Mouse (Mus musculus) embryonic fibroblast, embryonic 13.5 days (primary cell): ENCODE results near the gene U2surp.

Source experiments
- CTCF ChIP-seq: IDR thresholded peaks from 2 replicates; pipeline ENCODE4 v1.5.1; 2011; ENCODE audit warnings: mild to moderate bottlenecking, control low read depth, low read length, moderate library complexity, borderline replicate concordance; ENCODE audit not compliant: insufficient read depth
- POLR2A ChIP-seq: IDR thresholded peaks from 2 replicates; pipeline ENCODE4 v1.6.1; 2011; ENCODE audit warnings: low read depth, mild to moderate bottlenecking, control low read depth, low read length, moderate library complexity

DNA sequence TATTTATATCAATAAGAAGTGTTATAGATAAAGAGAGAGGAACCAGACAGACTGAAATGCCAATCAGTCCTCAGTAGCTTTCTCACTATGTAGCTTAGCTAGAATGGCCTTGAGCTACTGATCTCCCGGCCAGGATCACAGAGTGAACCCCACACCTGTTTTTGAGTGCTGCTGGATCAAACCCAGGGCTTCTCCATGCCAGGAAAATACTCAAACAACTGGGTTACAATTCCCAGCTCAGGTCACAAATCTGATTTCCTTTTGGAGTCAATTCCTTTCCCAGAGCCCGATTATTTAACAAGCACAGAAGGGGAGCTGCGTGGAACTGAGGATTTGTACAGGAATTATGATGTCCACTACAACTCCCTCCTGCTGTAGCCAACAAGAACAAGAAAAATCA lies 31.8 kb downstream of the U2surp start:
- TF ChIP-seq POLR2A (no peak), CTCF (no peak)
